Mouse (Mus musculus): ENCODE measurements around the gene Pes1. TPM values are rescaled to one million over a fixed set of nuclear protein-coding genes. Genes with fewer than 3 reads are reported as not detected.

The Pes1 gene
- polyA plus RNA-seq, 1 experiment, result 25.5 TPM

DNA sequence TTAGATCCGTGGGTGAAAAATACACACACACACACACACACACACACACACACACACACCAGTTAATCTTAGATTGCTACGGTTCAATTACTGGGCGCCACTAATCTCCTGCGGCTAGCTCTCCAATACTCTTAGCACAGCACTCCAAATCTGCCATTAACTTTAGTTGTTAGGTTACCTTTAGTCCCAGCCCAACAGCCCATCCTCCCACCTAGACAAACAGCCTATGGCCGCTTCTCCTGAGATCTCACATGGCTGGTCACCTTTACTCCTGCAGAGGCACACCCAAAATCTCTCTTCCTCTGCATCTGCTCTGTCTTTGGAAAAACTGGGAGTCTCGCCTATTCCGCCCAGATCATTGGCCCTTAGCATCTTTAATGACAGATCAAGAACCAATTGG lies 22.4 kb upstream of the Pes1 start:
- TF ChIP-seq GATA1 (IDR thresholded peaks at IDR 0.05; ENCODE audit: low read length), result no peak

DNA sequence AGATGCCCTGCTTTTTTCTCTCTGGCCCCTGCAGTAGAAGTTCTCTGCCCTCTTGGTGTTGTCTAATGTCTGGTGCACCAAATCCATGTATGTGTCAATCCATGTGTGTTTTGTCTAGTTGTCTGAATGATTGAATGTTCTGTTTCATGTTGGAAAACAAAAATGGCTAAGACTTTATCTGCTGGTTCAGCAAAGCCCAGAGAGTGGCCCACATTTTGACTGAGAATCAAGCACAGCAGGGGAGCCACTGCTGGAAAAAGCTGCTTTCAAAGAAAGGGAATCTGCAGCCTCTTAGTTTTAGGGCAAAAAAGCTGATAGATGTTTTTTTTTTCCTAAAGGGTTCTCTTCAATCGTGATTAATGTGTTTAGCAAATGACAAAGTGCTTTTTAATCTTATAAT lies 17.4 kb upstream of the Pes1 start:
- TF ChIP-seq GATA1 (IDR thresholded peaks at IDR 0.05; ENCODE audit: low read length), result no peak

DNA sequence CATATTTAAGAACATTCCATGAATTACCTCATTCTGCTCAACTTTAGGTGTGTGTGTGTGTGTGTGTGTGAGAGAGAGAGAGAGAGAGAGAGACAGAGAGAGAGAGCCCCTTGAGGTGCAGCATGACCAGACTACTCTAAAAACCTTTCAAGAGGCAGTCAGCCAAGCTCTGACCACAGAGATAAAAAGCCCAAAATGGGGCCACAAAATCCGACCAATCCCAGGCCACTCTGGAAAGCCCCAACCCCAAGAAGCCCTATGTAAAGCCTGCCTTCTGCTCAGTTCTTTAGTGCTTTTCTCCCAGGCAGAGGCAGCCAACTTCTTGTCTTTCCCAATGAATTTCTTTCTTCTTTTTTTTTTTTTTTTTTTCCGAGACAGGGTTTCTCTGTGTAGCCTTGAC lies 2.9 kb upstream of the Pes1 start:
- no peak for TF ChIP-seq GATA1 (IDR thresholded peaks at IDR 0.05; ENCODE audit: low read length)

DNA sequence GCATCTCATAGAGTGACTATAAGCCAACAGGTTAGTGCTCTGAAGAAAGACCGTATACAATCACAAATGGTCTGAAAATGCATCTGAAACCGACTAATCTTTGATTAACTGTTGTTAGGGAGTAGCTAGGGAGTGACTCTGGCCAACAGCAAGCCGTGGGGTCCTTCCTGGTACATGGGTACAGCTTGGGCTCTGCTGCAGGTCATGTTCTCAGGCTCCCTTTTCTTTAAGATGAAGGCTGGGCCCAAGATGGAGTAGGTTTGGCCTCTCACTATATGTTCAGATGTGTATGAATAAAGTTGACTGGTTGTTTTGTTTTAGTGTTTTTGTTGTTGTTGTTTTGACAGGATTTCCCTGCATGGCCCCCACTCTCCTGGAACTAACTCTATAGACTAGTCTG lies 2.0 kb upstream of the Pes1 start:
- TF ChIP-seq GATA1 (IDR thresholded peaks at IDR 0.05; ENCODE audit: low read length), result no peak

DNA sequence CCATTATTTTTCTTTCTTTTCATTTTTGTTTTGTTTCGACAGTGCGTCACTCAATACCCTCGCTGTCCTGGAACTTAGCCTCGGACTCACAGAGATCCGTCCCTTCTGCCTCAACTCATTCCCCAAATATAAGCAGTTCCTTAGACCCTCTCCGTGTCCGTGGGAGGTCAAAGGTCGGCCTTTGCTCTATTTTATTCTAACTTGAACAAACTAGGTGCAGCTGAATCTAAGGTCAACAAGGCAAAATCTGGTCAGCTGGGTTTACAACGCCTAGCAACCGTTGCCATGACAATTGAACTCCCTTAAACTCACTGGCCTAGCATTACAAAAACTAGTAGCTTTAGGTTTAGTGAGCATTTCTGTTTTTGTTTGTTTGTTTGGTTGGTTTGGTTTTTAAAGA lies 620 bp upstream of the Pes1 start:
- TF ChIP-seq GATA1 (IDR thresholded peaks at IDR 0.05; ENCODE audit: low read length), result no peak

DNA sequence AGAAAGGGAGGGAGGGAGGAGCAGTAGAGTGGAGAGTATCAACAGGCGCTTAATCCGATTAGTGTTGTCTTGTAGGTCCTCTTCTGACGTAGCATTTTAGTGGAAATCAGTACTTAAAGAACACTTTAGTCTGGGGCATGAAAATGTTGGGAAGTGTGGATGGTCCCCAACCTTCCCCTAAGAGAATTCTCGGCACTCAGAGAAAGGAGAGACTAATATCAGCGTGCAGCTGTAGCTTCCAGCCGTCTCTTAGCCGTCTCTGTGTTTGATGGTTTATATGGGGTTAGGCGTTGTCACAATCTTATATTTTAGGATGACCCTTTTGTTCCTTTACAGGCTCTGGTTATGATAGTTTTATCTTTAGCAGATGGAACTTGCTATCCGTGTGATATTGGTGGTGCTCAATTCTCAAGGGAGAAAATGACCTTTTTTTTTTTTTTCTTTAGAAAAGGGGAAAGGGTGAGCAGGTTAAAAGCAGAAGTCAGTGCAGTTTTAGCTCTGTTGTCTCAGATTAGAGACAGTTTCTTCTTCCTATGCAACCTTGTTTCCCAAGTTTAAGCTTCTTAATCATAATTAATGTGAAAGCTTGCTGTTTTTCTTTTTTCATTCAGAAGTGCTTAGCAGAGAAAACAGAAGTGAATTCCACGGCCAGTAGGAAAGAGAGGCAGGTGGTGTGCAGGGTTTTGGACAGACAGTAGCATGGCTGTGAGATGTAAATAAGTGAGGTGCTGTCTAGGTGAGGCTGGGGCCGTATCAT lies 819 bp downstream of the Pes1 start:
- TF ChIP-seq GATA1 (IDR thresholded peaks at IDR 0.05; ENCODE audit: low read length), result no peak

DNA sequence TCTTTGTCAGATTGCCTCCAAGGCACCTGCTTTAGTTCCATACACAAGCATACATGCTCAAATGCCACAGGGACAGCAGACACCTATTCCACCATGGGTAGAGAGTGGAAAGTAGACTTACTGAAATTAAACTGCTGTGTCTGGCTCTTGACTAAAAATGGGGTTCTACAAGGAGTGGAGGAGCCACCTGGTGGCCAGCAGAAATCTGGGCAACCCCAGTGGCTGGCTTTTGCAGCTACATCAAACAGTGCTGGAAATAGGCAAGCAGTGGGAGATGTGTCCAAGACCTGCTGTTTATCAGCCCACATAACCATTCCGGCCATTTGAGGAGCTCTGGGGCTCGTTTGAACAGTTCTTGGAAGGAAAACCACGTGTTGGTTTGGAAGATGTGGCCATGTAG lies 6.1 kb downstream of the Pes1 start:
- no peak for TF ChIP-seq GATA1 (IDR thresholded peaks at IDR 0.05; ENCODE audit: low read length)

DNA sequence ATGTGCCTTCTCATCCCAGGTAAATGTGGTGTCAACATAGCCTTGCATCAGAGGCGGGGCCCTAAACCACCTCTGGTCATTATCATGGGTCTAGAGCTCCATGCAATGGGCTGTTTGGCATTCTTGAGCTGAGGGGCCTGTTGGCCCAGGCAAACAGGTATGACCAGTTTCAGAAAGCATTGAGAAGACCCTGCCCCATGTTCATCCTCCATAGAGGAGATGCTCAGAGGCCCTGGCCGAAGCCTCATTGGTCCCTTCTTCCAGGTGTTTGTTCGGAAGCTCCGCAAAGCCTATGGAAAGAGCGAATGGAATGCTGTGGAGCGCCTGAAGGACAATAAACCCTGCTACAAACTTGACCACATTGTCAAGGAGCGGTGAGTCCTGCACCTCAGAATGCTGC lies 6.6 kb downstream of the Pes1 start:
- no peak for TF ChIP-seq GATA1 (IDR thresholded peaks at IDR 0.05; ENCODE audit: low read length)

DNA sequence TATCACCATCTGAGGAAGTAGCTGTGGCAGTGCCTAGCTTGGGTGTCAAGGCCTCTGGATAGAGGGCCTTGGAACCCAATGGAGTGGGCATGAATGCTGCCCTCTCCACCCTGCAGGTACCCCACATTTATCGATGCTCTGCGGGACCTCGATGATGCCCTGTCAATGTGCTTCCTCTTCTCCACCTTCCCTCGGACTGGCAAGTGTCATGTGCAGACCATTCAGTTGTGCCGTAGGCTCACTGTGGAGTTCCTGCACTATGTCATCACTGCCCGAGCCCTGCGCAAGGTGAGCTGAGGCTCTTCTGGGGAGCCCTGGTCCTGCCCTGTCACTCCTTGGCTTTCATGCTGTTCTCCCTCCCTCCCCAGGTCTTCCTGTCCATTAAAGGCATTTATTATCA lies 9.3 kb downstream of the Pes1 start:
- no peak for TF ChIP-seq GATA1 (IDR thresholded peaks at IDR 0.05; ENCODE audit: low read length)

DNA sequence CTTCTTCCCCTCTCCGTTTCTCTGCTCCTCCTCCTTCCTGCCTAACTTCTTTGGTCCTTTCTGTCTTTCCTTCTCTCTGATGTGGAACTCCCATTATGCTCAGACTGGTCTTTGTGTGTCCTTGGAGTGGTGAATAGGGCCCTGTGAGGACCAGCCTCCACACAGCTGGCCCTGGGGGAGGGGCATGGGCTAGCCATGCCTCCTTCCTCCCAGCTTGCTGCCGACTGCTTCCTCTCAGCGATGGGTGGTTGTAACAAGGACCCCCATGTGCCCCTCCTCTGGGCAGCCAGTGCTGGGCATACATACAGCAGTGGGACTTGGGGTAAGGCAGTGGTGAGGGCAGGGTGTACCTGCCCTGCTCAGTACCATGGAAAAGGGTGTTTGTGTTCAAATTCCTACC lies 10.5 kb downstream of the Pes1 start:
- no peak for TF ChIP-seq GATA1 (IDR thresholded peaks at IDR 0.05; ENCODE audit: low read length)

DNA sequence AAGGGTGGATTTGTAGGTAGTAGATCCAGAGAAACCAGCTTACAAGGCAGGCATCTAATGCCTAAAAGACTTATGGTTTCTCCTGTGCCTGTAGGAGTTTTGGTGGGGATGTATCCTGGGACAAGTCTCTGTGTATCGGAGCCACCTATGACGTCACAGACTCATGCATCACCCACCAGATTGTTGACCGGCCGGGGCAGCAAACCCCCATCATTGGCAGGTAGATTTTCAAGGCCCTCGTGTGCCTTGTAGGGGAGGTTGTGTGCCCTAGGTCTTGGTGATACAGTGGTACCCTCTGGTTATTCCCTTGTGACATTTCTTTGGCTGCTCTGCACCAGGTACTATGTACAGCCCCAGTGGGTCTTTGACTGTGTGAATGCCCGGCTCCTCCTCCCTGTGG lies 12.9 kb downstream of the Pes1 start, which contains the start of gene 4930556J24Rik:
Gene 4930556J24Rik (minus strand): TSS at position 101 of the 400 bp plus-strand sequence.
- no peak for TF ChIP-seq GATA1 (IDR thresholded peaks at IDR 0.05; ENCODE audit: low read length)

DNA sequence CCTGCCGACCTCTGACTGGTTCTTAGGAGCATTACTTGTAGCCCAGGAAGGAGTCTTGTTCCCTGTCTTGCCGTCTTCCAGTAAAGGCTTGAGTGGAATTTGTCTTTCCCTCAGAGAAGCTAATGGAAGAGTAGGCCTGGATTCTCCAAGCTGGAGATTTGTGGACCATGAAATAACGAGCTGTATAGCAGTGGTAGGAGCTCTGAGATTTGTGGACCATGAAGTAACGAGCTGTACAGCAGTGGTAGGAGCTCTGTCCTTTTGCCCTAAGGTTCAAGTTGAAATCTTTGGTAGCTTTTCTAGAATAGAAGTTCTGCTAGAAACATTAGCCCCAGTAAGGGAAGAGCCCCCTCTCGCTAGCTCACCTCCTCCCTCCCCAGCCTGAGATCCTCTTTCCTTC lies 14.6 kb downstream of the Pes1 start:
- no peak for TF ChIP-seq GATA1 (IDR thresholded peaks at IDR 0.05; ENCODE audit: low read length)

DNA sequence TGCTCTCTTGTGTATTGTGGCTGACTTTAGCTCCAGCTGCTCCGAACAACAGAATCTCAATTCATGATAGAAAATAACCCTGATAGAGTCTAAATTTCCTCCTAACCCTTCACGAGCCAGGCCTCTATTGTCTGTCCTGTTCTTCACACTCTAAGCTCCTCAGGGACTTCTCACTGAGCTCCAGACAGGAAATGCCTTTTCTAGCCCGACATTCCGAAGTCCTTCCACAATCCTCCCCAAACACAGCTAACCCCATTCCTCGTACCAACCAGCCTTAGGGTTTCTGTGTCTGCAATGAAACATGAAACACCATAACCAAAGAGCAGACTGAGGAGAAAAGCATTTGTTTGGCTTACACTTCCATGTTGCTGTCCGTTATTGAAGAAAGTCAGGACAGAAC lies 17.8 kb downstream of the Pes1 start:
- no peak for TF ChIP-seq GATA1 (IDR thresholded peaks at IDR 0.05; ENCODE audit: low read length)

DNA sequence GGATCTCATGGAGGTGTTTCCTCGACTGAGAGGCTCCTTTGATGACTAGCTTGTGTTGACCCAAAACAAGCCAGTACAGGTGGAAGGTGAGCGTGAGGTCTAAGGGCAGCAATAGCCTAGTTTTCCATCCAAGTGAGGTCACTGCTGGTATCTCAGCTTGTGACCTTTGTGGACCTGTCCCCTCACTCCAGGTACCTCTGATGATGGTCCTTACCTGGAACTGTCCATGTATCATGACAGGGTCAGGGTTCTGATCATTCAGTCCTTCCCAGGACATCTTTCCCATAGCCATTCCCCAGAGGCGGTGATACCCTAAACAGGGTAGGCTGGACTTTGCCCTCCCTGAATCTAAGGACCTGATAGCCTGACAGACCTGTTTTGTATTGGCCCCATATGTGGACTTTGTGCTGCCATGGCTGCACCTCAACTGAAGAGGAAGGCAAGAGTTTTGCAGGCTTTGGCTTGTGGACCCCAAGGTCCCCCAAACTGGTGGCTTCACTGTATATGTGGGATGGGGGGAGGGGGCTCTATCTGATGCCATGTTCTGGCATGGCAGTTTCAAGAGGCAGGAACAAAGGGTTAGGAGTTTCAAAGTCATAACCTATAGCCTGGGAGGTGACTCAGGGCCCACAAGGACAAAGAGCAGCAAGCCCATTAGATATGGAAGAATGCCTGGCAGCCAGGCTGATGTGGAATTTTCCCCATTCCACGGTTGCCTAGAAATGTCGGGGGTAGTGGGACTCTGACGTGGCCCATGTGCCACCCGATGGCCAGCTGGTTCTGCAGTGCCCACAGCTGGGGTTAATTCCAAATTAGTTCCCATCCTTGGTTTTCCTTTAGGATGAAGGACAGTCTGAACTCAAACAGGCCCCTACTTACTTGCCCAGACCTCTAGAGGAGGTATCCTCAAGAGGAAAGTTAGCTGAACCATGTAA lies 18.8 kb downstream of the Pes1 start:
- TF ChIP-seq GATA1 (IDR thresholded peaks at IDR 0.05; ENCODE audit: low read length), result no peak

DNA sequence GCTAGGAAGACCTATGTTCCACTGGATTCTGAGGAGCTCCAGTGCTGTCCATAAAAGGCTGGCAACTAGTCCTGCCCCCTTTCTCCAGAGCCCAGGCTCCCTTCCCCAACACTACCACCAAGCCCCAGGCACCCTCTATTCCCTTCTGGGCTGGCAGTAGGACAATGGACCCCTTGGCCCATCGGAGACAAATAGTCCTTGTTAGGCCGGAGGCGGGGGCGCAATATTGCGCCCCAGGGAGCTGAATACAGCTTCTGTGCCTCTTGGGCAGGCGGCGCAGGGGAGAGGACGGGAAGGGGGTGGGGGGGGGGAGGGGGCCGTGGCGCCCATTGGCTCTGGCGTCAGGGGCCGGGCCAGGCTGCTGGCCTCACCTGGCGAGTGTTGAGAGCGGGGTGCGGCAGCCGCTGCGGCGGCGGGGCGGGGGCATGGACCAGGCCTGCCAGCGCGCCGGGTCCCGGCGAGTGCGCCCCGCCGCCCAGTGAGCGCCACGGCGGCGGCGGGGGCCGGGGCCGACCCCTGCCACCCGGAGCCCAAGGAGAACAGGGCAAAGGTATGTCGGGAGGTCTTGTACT lies 19.6 kb downstream of the Pes1 start, which contains the start of gene Gal3st1:
Gene Gal3st1 (plus strand): TSS at position 346 of the 572 bp plus-strand sequence.
- TF ChIP-seq GATA1 (IDR thresholded peaks at IDR 0.05; ENCODE audit: low read length), result no peak
